In genomic region chr15:97310251-97310650, GRCm38 (mm10) we compare ENCODE assay signal across 17 mouse cellular contexts.
"Had no signal": no experiment of that assay in that cellular context is flagged by ENCODE, and none has a peak within 500 bp of the region (broad histone marks: within the 10 kb centered on the region; RNA-seq: fewer than 3 reads in every experiment).

No protein-coding gene starts in this region.

- H3K9me3 ChIP-seq: liver, embryonic 15.5 days; lung, embryonic 15.5 days; neural tube, embryonic 12.5 days; stomach, embryonic 15.5 days had no signal

- H3K9ac ChIP-seq: liver, embryonic 15.5 days; liver, postnatal 0 days; lung, embryonic 15.5 days; neural tube, embryonic 12.5 days; stomach, embryonic 15.5 days had no signal

- DNase-seq: liver, postnatal 0 days; lung, adult 2 months; lung, postnatal 14 days; lung, postnatal 36 days; midbrain, embryonic 14.5 days; right cerebral cortex, postnatal 14 days; thymus, adult 2 months; thymus, postnatal 25 days; thymus, postnatal 4 days had no signal

- H3K36me3 ChIP-seq: liver, embryonic 15.5 days; lung, embryonic 15.5 days; neural tube, embryonic 12.5 days; stomach, embryonic 15.5 days had no signal

- H3K4me3 ChIP-seq: liver, embryonic 15.5 days; lung, embryonic 15.5 days; neural tube, embryonic 12.5 days; stomach, embryonic 15.5 days had no signal

- H3K27ac ChIP-seq: liver, embryonic 15.5 days; lung, embryonic 15.5 days; macrophage; neural tube, embryonic 12.5 days; stomach, embryonic 15.5 days; stomach, postnatal 0 days had no signal

- H3K4me1 ChIP-seq: liver, embryonic 15.5 days; lung, embryonic 15.5 days; megakaryocyte, embryonic 14.5 days; neural tube, embryonic 12.5 days; stomach, embryonic 15.5 days had no signal

- H3K4me2 ChIP-seq: liver, embryonic 15.5 days; lung, embryonic 15.5 days; neural tube, embryonic 12.5 days; stomach, embryonic 15.5 days had no signal

- H3K27me3 ChIP-seq: liver, embryonic 15.5 days; lung, embryonic 15.5 days; neural tube, embryonic 12.5 days; stomach, embryonic 15.5 days had no signal

- ATAC-seq: liver, postnatal 0 days; lung, postnatal 0 days had no signal
